Mouse (Mus musculus) C2C12 (cell line): ENCODE data around the gene Zfyve27. TPM values are rescaled to one million over a fixed set of nuclear protein-coding genes. Genes with fewer than 3 reads are reported as not detected.

Source experiments
- H3K27me3 ChIP-seq: one replicate; pipeline ENCODE4 v1.6.1; 2011; ENCODE audit not compliant: control insufficient read depth, insufficient read depth, insufficient read length
- H3K36me3 ChIP-seq: one replicate; pipeline ENCODE4 v1.6.1; 2011; ENCODE audit not compliant: control insufficient read depth, insufficient read depth
- H3K4me3 ChIP-seq: one replicate; pipeline ENCODE4 v1.5.1; 2011; ENCODE audit warnings: mild to moderate bottlenecking, control low read depth; ENCODE audit not compliant: poor library complexity, insufficient read depth, severe bottlenecking
- H3K79me2 ChIP-seq: one replicate; pipeline ENCODE4 v1.6.1; 2011; ENCODE audit not compliant: control insufficient read depth, insufficient read depth
- H3K79me3 ChIP-seq: one replicate; pipeline ENCODE4 v1.6.1; 2011; ENCODE audit warnings: low read depth, control low read depth
- H3ac ChIP-seq: one replicate; pipeline ENCODE3; 2011; ENCODE audit warnings: low read depth; ENCODE audit not compliant: control insufficient read depth, insufficient read length
- CEBPB ChIP-seq: IDR thresholded peaks from one replicate; pipeline ENCODE4 v1.6.1; 2011; ENCODE audit warnings: low read depth, mild to moderate bottlenecking, control low read depth, moderate library complexity
- CTCF ChIP-seq: IDR thresholded peaks from one replicate; pipeline ENCODE4 v1.5.1; 2011; ENCODE audit not compliant: control insufficient read depth, insufficient read depth, insufficient read length
- FOSL1 ChIP-seq: IDR thresholded peaks from one replicate; pipeline ENCODE4 v1.8.0; 2011; ENCODE audit warnings: mild to moderate bottlenecking, low read length; ENCODE audit not compliant: poor library complexity, insufficient read depth, severe bottlenecking
- MAX ChIP-seq: IDR thresholded peaks from one replicate; pipeline ENCODE4 v1.6.1; 2011; ENCODE audit warnings: mild to moderate bottlenecking, control low read depth
- MYOD1 ChIP-seq: IDR thresholded peaks from one replicate; pipeline ENCODE4 v1.6.1; 2011; ENCODE audit warnings: low read depth; ENCODE audit not compliant: control insufficient read depth, insufficient read length
- MYOG ChIP-seq: IDR thresholded peaks from one replicate; pipeline ENCODE4 v1.6.1; 2011; ENCODE audit not compliant: control insufficient read depth, insufficient read length; ENCODE audit errors: extremely low read depth
- USF1 ChIP-seq: IDR thresholded peaks from one replicate; pipeline ENCODE4 v1.6.1; 2011; ENCODE audit warnings: low read depth, mild to moderate bottlenecking, control low read depth, moderate library complexity
- polyA plus RNA-seq: library from polyadenylated mRNA; unstranded; fragments of >200 nt; fragmentation: generic; extraction: Trizol; gene quantifications from one replicate; pipeline ENCODE4 v1.2.1, GENCODE M21; 2012; ENCODE audit warnings: missing spikeins

Zfyve27 gene
- polyA plus RNA-seq, 1 experiment = 11.3 TPM

- Histone ChIP-seq H3K4me3 (peak overlapping the region; percentile 68), H3ac (peak overlapping the region; percentile 77), H3K27me3 (peaks cover 20% of the 10 kb centered on the region), H3K79me2 (peaks cover 14% of the 10 kb centered on the region), H3K79me3 (peaks cover 5% of the 10 kb centered on the region), H3K36me3 (no peaks in the 10 kb centered on the region)
- no peak for TF ChIP-seq MYOD1
Measured at GRCm38 (mm10) chr19:42170025-42170969, 6.5 kb downstream of the Zfyve27 start.

DNA sequence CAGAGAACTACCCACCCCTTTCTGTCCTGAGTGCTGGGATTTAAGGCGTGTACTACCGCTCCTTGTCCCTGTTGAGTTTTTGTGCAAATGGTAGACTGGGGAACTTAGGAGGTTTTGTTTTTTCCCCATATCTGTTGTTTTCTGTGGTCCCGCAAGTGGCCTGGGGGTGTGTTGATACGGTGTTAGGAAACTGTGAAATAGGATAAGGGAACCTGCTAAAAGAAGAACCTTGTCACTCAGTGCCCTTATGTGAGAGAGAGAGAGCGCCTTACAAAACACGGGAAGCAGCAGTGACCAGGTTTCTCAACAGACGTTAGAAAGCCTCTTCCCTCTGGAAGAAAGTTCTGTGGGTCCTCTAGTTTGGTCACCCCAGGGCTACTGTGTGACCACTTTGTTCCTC lies 13.1 kb downstream of the Zfyve27 start:
- peaks cover 15% of the 10 kb centered on the region for H3K36me3 ChIP-seq
- H3K4me3 ChIP-seq = no peak overlapping the region
- no peak overlapping the region for H3ac ChIP-seq
- no peaks in the 10 kb centered on the region for H3K27me3 ChIP-seq
- TF ChIP-seq MYOD1 = no peak
- TF ChIP-seq MYOG = no peak
- TF ChIP-seq FOSL1 = no peak
- no peak for TF ChIP-seq CEBPB
- no peak for TF ChIP-seq CTCF
- TF ChIP-seq USF1 = no peak
- TF ChIP-seq MAX = no peak
- H3K79me2 ChIP-seq = peaks cover 1% of the 10 kb centered on the region
- peaks cover 3% of the 10 kb centered on the region for H3K79me3 ChIP-seq

DNA sequence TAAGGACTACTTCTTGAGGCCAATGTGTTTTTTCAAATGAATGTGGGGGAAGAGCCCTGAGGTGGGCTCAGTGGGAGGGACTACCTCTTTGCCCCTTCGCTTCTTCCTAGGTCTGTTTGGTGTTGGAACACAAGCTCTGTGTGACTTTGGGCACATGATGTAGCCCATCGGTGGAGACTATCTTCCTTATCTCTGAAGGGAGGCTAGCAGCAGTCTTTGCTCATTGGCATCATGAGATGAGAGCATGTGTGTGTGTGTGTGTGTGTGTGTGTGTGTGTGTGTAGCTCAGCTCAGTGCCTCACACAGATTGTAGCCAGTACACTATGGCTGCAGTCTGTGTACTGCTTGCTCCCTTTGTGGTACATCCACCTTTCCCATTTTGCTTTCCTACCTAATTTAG lies 13.7 kb downstream of the Zfyve27 start:
- TF ChIP-seq CEBPB (no peak), FOSL1 (no peak), MYOG (no peak), MAX (no peak), USF1 (no peak), CTCF (no peak)
- H3K79me3 ChIP-seq = peaks cover 1% of the 10 kb centered on the region

GRCm38 (mm10) chr19:42179356-42179755 lies 15.6 kb downstream of the Zfyve27 start:
- TF ChIP-seq MYOD1 = no peak
- no peak for TF ChIP-seq CTCF
- no peak for TF ChIP-seq FOSL1
- no peak for TF ChIP-seq MAX
- TF ChIP-seq CEBPB = no peak
- TF ChIP-seq USF1 = no peak
- no peak for TF ChIP-seq MYOG
- Histone ChIP-seq H3ac (no peak overlapping the region), H3K36me3 (peaks cover 15% of the 10 kb centered on the region), H3K27me3 (no peaks in the 10 kb centered on the region), H3K4me3 (no peak overlapping the region), H3K79me2 (no peaks in the 10 kb centered on the region), H3K79me3 (no peaks in the 10 kb centered on the region)

More for the DNA sequence above, 13.7 kb downstream of the Zfyve27 start:
- Histone ChIP-seq H3ac (no peak overlapping the region), H3K79me2 (no peaks in the 10 kb centered on the region), H3K4me3 (no peak overlapping the region), H3K27me3 (no peaks in the 10 kb centered on the region), H3K36me3 (peaks cover 15% of the 10 kb centered on the region)

GRCm38 (mm10) chr19:42182673-42183072 lies 18.9 kb downstream of the Zfyve27 start:
- no peak for TF ChIP-seq MYOD1
- no peak for TF ChIP-seq MAX
- peak; percentile 19 for TF ChIP-seq CTCF
- H3K4me3 ChIP-seq = no peak overlapping the region
- peaks cover 25% of the 10 kb centered on the region for H3K36me3 ChIP-seq

GRCm38 (mm10) chr19:42189735-42190134 lies 26.0 kb downstream of the Zfyve27 start:
- Histone ChIP-seq H3K4me3 (no peak overlapping the region), H3K79me3 (no peaks in the 10 kb centered on the region), H3K27me3 (no peaks in the 10 kb centered on the region), H3K36me3 (peaks cover 19% of the 10 kb centered on the region), H3K79me2 (no peaks in the 10 kb centered on the region), H3ac (no peak overlapping the region)
- no peak for TF ChIP-seq CEBPB
- no peak for TF ChIP-seq CTCF
- no peak for TF ChIP-seq MYOD1
- TF ChIP-seq FOSL1 = no peak
- no peak for TF ChIP-seq MAX
- no peak for TF ChIP-seq MYOG
- TF ChIP-seq USF1 = no peak

More at GRCm38 (mm10) chr19:42182673-42183072, 18.9 kb downstream of the Zfyve27 start:
- H3K79me3 ChIP-seq = no peaks in the 10 kb centered on the region
- no peaks in the 10 kb centered on the region for H3K79me2 ChIP-seq
- H3ac ChIP-seq = no peak overlapping the region
- H3K27me3 ChIP-seq = no peaks in the 10 kb centered on the region
